Mouse (Mus musculus): ENCODE measurements around the gene Tfpt. TPM values are rescaled to one million over a fixed set of nuclear protein-coding genes. Genes with fewer than 3 reads are reported as not detected.

Gene Tfpt
- total RNA-seq (2023), result 10 to 100 TPM; 15.9 to 19.6 TPM

DNA sequence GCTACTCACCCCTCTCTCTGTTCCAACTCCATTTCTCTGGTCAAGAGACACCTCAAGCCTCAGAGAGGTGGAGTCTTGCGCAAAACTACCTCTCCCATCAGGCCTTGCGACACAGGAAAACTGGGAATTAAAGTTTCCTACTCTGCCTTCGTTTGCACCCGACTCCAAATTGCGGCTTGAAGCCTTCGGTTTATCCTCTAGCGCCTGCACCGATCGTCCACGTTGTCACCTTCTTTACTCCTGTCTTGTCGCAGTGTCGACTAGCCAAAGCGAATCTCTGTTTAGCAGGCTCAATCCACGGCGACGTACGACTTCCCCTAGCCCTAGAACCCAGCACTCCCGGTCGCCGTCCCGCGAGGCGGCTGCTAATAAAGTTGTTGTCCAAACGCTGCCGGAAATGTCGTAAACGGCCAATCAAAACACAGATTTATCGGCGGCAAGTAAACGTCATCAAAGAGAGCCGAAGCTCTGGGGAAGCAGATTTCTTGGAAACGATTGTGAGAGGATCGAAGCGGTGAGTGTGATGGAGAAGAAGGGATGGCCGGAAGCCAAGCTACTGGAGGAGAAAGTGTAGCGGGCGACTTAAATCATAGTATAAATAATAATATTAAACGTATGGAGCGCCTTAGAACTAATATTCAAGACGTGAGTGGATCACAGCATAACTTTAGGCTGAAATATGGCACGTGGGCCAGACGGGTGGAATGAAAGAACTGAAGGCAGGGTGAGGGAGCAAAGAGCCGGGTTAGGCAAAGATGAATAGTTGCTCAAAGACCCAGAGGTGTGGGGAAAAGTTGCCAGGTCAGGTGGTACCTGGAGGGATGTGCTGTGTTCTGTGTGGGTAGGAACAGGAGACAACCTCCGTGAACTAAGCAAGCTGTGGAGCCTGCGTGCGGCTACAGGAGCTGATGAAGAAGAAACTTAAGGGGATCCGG is at the start of gene Tfpt, which contains the start of gene Prpf31:
Gene Tfpt (minus strand): TSS at position 387 of the 935 bp plus-strand sequence.
Gene Prpf31 (plus strand): TSS at position 443 of the 935 bp plus-strand sequence.

DNA sequence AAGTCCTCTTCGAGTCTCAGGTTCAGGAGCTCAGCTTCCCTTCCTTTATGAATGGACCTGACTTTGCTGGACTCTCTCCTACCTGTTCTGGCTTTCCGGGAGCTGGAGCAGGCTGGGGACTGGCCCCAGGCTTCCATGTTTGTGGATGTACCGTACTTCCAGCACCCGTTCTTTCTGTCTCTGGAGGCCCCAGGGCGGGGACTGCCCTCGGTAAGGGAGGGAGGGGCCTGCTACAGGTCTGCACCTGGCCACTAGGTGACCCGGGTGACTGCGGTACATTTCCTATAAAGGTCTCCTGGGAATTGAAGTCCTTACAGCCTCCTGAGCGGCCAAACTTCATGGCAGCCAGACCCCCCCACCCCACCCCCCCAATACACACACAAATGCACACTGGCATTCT is 47.6 kb upstream of the Tfpt start, which contains the start of gene Tmc4:
Gene Tmc4 (minus strand): TSS at position 212 of the 400 bp plus-strand sequence.

DNA sequence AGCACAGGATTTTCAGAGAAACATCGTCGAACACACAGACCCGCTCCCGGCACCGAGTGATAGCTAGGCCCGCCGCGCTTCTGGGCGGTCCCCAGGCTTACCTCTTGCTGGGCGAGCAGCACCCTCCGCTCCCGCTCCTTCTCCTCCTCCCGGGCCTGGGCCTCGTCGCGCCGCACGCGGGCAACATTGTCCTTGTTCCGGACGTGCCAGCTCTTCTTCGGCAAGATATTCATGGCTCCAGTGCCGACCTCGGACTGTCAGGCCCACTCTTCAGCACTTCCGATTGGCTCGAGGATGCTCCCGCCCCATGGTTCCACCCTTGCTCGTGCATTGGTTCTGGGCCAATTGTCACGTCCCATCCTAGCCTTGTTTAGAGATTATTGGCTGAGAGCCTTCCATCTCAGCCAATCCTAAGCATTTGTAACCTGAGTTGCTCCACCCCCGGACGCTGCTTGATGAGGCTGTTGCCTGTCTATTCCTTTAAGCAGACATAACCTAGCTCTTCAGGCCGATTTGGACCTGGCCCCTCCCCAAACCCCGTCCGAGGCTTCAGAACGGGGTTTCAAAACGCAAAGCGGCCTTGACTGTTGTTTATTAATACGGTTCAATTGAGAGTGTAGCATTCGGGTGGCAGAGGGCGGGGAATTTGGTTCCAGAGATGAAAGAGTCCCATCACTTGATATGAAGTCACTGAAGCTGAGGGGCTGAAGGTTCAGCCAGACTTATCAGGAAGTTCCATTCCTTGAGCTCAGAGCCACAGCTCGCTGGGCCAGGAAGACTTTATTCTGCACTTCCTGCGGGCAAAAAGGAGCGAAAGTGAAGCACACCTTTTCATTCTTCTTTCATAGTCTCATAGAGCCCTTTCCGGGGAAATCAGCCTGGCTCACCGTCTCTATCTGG is 35.7 kb upstream of the Tfpt start, which contains the start of gene Leng1:
Gene Leng1 (minus strand): TSS at position 626 of the 900 bp plus-strand sequence.

DNA sequence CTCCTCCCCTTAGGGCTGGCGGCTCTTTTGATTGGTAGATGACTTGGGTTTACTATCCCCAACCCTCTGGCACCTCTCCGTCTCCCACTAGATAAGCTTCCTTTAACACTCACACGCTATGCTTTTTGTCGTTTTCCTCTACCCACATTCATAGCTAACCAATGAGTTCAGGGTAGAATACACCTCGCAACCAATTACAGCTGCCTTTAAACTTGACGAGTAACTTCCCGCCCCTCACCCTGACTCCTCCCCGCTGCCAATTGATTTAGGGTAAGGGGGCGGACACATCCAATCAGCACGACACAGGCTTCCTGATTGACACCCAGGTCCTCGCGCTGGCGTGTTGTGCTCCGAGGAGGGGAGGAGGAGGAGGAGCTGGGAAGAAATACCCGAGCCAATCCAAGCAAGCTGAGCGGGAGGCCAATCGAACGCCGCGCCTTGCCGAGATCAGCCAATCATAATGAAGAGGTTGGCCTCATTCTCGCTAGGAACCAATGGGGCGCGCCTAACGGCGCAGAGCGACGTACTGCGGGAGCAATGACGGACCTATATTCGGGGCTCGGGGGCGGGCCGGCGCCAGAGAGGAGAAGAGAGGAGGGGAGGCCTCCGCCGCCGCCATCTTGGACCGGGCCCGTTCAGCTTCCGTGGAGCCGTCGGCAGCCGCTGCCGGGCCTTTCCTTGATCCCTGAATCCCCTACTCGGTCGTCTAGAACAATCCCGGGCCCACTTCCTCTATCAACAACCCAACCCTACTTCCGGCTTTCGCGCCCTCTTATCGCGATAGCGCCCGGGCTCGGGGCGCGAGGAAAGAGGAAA is 15.2 kb upstream of the Tfpt start, which contains the start of gene Cnot3:
Gene Cnot3 (plus strand): TSS at position 597 of the 816 bp plus-strand sequence.

DNA sequence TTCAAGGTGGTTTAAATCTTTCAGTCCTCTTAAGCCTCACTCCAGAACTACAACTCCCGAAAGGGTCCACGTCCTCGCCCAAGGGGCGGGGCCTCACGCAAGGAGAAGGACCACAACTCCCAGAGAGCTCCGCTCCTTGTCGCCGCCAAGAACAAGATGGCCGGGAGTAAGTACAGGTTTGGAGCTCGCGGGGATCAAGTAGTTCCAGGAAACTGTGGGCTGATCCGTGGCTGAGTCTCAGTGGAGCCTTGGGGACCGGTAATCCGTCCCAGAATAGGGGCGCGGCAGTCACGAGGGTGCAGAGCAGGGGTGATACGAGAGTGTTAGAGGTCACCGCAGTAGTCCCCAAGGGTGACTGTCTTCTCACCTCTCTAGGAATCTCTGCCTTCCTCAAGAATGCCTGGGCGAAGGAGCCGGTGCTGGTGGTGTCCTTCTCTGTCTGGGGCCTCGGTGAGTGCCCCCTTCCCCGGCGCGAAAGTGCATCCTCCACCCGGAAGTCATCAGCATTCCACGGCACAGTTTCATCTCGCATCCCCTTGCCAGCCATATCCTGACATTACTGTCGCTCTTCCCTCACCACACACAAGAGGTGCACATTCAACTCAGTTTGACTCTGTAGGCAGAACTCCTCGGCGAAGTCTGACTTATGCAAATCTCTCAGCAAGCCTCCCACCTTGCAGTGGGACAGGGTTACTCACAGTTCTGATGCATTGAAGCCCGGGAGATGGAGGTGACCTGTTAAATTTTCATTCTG is 12.3 kb downstream of the Tfpt start, which contains the start of gene Ndufa3:
Gene Ndufa3 (plus strand): TSS at position 132 of the 754 bp plus-strand sequence.

DNA sequence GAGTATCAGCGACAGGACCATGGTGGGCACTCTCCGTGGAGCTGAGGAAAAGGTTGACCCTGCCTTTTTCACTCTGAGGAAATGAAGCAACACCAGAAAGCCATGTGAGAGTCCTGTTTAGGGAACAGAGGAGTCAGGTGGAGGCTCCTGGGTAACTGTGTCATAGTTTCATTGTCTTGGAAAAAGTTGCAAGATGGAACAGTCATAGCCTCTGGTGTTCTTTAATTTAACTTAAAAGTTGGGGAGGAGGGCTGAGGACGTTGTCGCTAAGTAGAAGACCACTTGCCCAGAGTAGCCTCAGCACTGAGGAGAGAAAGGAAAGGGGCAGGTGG is 13.7 kb downstream of the Tfpt start, which contains the start of gene Oscar:
Gene Oscar (minus strand): TSS at position 101 of the 332 bp plus-strand sequence.

Other genes starting within 250 kb of the Tfpt start
- gene Cacng8, start 239.2 kb downstream of the Tfpt start, total RNA-seq (2023), result under 1 TPM in 1 of 2 experiments, not detected in 1; 0.24 TPM
- not detected for gene Cacng6, start 205.7 kb downstream of the Tfpt start, total RNA-seq (2023)
- gene Tarm1, start 127.3 kb downstream of the Tfpt start, total RNA-seq (2023), result 10 to 100 TPM; 36.3 to 56.9 TPM
- not detected for gene Oscar, start 13.8 kb downstream of the Tfpt start, total RNA-seq (2023)
- gene Ndufa3, start 12.6 kb downstream of the Tfpt start, total RNA-seq (2023), result 100 to 1,000 TPM; 329 to 345 TPM
- gene Prpf31, start 56 bp upstream of the Tfpt start, total RNA-seq (2023), result 10 to 100 TPM; 24.8 to 28.5 TPM
- 10 to 100 TPM; 90.6 to 93.3 TPM for gene Cnot3, start 15.3 kb upstream of the Tfpt start, total RNA-seq (2023)
- 1 to 10 TPM; 5.3 to 6.4 TPM for gene Leng1, start 35.9 kb upstream of the Tfpt start, total RNA-seq (2023)
- gene Tmc4, start 47.6 kb upstream of the Tfpt start, total RNA-seq (2023), result 10 to 100 TPM; 27.7 to 33.0 TPM
- gene Tsen34, start 62.9 kb upstream of the Tfpt start, total RNA-seq (2023), result 10 to 100 TPM; 40.3 to 41.9 TPM
- gene Mboat7, start 63.6 kb upstream of the Tfpt start, total RNA-seq (2023), result 100 to 1,000 TPM; 170 to 176 TPM
- 1,000 to 10,000 TPM; 1,138 to 1,142 TPM for gene Rps9, start 74.1 kb upstream of the Tfpt start, total RNA-seq (2023)
- gene Pirb, start 90.5 kb upstream of the Tfpt start, total RNA-seq (2023), result 100 to 1,000 TPM; 301 to 340 TPM
- 10 to 100 TPM; 72.3 to 84.3 TPM for gene Gm15448, start 195.8 kb upstream of the Tfpt start, total RNA-seq (2023)
- gene Pira2, start 215.1 kb upstream of the Tfpt start, total RNA-seq (2023), result 10 to 100 TPM; 57.5 to 77.0 TPM

All from neutrophil, adult 83 days (primary cell).